Mouse (Mus musculus) MEL (cell line): ENCODE data around the gene Mindy4b-ps. TPM values are rescaled to one million over a fixed set of nuclear protein-coding genes. Genes with fewer than 3 reads are reported as not detected.

ENCODE experiments used
- DNase-seq: peaks from one replicate; pipeline ENCODE4 v3.0.0; 2011; ENCODE audit warnings: low read depth, low spot score
- H3K27ac ChIP-seq: 2 replicates; pipeline ENCODE4 v1.5.1; 2012; ENCODE audit warnings: low read depth, mild to moderate bottlenecking, control low read depth, low read length, moderate library complexity; ENCODE audit not compliant: control insufficient read depth
- H3K27me3 ChIP-seq, 2 experiments: fragments of 150-350 bp in 1 of 2; sonication (generic) in 1 of 2; 2 replicates each; pipeline ENCODE4 v1.6.1; 2012; ENCODE audit warnings: low read length in 2 of 2, mild to moderate bottlenecking in 2 of 2, improper control_type of control experiment in 1 of 2, moderate library complexity in 1 of 2; ENCODE audit not compliant: insufficient read depth in 2 of 2, control insufficient read depth in 1 of 2
- H3K36me3 ChIP-seq, 2 experiments: 2 replicates each; pipeline ENCODE4 v1.6.1; 2012 to 2014; ENCODE audit warnings: low read length in 2 of 2, improper control_type of control experiment in 1 of 2, inconsistent platforms in 1 of 2, mild to moderate bottlenecking in 1 of 2; ENCODE audit not compliant: insufficient read depth in 2 of 2, control insufficient read depth in 1 of 2
- H3K4me1 ChIP-seq, 2 experiments: fragments of 150-350 bp in 1 of 2; sonication (generic) in 1 of 2; 2 replicates each; pipeline ENCODE4 v1.6.1; 2012; ENCODE audit warnings: low read length in 2 of 2, improper control_type of control experiment in 1 of 2, mild to moderate bottlenecking in 1 of 2; ENCODE audit not compliant: insufficient read depth in 2 of 2, control insufficient read depth in 1 of 2
- H3K4me3 ChIP-seq, 2 experiments: fragments of 150-350 bp in 1 of 2; sonication (generic) in 1 of 2; 2 replicates each; pipeline ENCODE4 v1.5.1; 2012; ENCODE audit warnings: low read depth in 2 of 2, low read length in 2 of 2, mild to moderate bottlenecking in 2 of 2, moderate library complexity in 2 of 2, control low read depth in 1 of 2, improper control_type of control experiment in 1 of 2; ENCODE audit not compliant: control insufficient read depth in 1 of 2, insufficient read depth in 1 of 2
- H3K79me2 ChIP-seq: 2 replicates; pipeline ENCODE4 v1.6.1; 2012; ENCODE audit warnings: mild to moderate bottlenecking, low read length, moderate library complexity; ENCODE audit not compliant: control insufficient read depth, poor library complexity, insufficient read depth
- H3K9ac ChIP-seq: 2 replicates; pipeline ENCODE4 v1.6.1; 2012; ENCODE audit warnings: low read depth, mild to moderate bottlenecking, control low read depth, low read length, moderate library complexity; ENCODE audit not compliant: control insufficient read depth, poor library complexity, severe bottlenecking
- H3K9me3 ChIP-seq: fragments of 150-350 bp; sonication (generic); replicated peaks from 2 replicates; pipeline ENCODE4 v1.6.1; 2012; ENCODE audit warnings: mild to moderate bottlenecking, low read length, improper control_type of control experiment, moderate library complexity; ENCODE audit not compliant: insufficient read depth
- BHLHE40 ChIP-seq: IDR thresholded peaks from 2 replicates; pipeline ENCODE4 v1.6.1; 2012; ENCODE audit warnings: low read depth, mild to moderate bottlenecking, inconsistent platforms, low read length, improper control_type of control experiment, borderline replicate concordance
- CHD1 ChIP-seq: IDR thresholded peaks from 2 replicates; pipeline ENCODE4 v1.6.1; 2012; ENCODE audit warnings: low read depth, mild to moderate bottlenecking, inconsistent platforms, low read length, improper control_type of control experiment
- E2F4 ChIP-seq: IDR thresholded peaks from 2 replicates; pipeline ENCODE4 v1.6.1; 2011; ENCODE audit warnings: low read depth, low read length, improper control_type of control experiment, borderline replicate concordance
- ELF1 ChIP-seq: IDR thresholded peaks from 2 replicates; pipeline ENCODE4 v1.6.1; 2014; ENCODE audit warnings: low read depth, mild to moderate bottlenecking, inconsistent platforms, low read length, improper control_type of control experiment, moderate library complexity
- HCFC1 ChIP-seq: IDR thresholded peaks from 2 replicates; pipeline ENCODE4 v1.6.1; 2012; ENCODE audit warnings: low read depth, mild to moderate bottlenecking, inconsistent platforms, low read length, improper control_type of control experiment, moderate library complexity
- KAT2A ChIP-seq: conservative IDR thresholded peaks from 2 replicates; pipeline ENCODE4 v1.6.1; 2012; ENCODE audit warnings: low read depth, low read length, improper control_type of control experiment, inconsistent platforms
- MAFK ChIP-seq: IDR thresholded peaks from 2 replicates; pipeline ENCODE4 v1.6.1; 2011; ENCODE audit warnings: low read depth, mild to moderate bottlenecking, low read length, improper control_type of control experiment, borderline replicate concordance
- MAX ChIP-seq: IDR thresholded peaks from 2 replicates; pipeline ENCODE4 v1.6.1; 2011; ENCODE audit warnings: low read length, improper control_type of control experiment
- MAZ ChIP-seq: IDR thresholded peaks from 2 replicates; pipeline ENCODE4 v1.6.1; 2012; ENCODE audit warnings: low read depth, mild to moderate bottlenecking, inconsistent platforms, low read length, improper control_type of control experiment
- MEF2A ChIP-seq: IDR thresholded peaks from 2 replicates; pipeline ENCODE4 v1.6.1; 2014; ENCODE audit warnings: low read depth, mild to moderate bottlenecking, inconsistent platforms, low read length, improper control_type of control experiment; ENCODE audit not compliant: poor library complexity, insufficient replicate concordance, severe bottlenecking; ENCODE audit errors: extremely low read depth
- MXI1 ChIP-seq: IDR thresholded peaks from 2 replicates; pipeline ENCODE4 v1.6.1; 2011; ENCODE audit warnings: mild to moderate bottlenecking, low read depth, low read length, improper control_type of control experiment
- NELFE ChIP-seq: IDR thresholded peaks from 2 replicates; pipeline ENCODE4 v1.6.1; 2011; ENCODE audit warnings: low read depth, low read length, improper control_type of control experiment
- NRF1 ChIP-seq: IDR thresholded peaks from 2 replicates; pipeline ENCODE4 v1.6.1; 2014; ENCODE audit warnings: low read depth, mild to moderate bottlenecking, inconsistent platforms, low read length, improper control_type of control experiment, moderate library complexity; ENCODE audit not compliant: poor library complexity, insufficient read depth, severe bottlenecking
- POLR2A ChIP-seq, 2 experiments: IDR thresholded peaks; 2 replicates each; pipeline ENCODE4 v1.6.1; 2011 to 2012; ENCODE audit warnings: low read length in 2 of 2, mild to moderate bottlenecking in 2 of 2, control low read depth in 1 of 2, improper control_type of control experiment in 1 of 2, low read depth in 1 of 2, moderate library complexity in 1 of 2; ENCODE audit not compliant: control insufficient read depth in 1 of 2, insufficient read depth in 1 of 2, poor library complexity in 1 of 2
- POLR2AphosphoS2 ChIP-seq: IDR thresholded peaks from 2 replicates; pipeline ENCODE4 v1.6.1; 2011; ENCODE audit warnings: low read length, improper control_type of control experiment
- RAD21 ChIP-seq: IDR thresholded peaks from 2 replicates; pipeline ENCODE4 v1.6.1; 2011; ENCODE audit warnings: mild to moderate bottlenecking, low read depth, low read length, improper control_type of control experiment
- SIN3A ChIP-seq: IDR thresholded peaks from 2 replicates; pipeline ENCODE4 v1.6.1; 2012; ENCODE audit warnings: low read length, improper control_type of control experiment, inconsistent platforms
- SMC3 ChIP-seq: IDR thresholded peaks from 2 replicates; pipeline ENCODE4 v1.6.1; 2011; ENCODE audit warnings: low read depth, low read length, improper control_type of control experiment
- TAL1 ChIP-seq: IDR thresholded peaks from 2 replicates; pipeline ENCODE4 v1.6.1; 2012; ENCODE audit warnings: mild to moderate bottlenecking, inconsistent platforms, low read length, moderate library complexity, mixed read lengths
- TBP ChIP-seq: IDR thresholded peaks from 2 replicates; pipeline ENCODE4 v1.8.0; 2011; ENCODE audit warnings: low read depth, low read length, improper control_type of control experiment
- TCF12 ChIP-seq: IDR thresholded peaks from 2 replicates; pipeline ENCODE4 v1.6.1; 2014; ENCODE audit warnings: low read depth, mild to moderate bottlenecking, inconsistent platforms, low read length, improper control_type of control experiment, moderate library complexity
- UBTF ChIP-seq: IDR thresholded peaks from 2 replicates; pipeline ENCODE4 v1.6.1; 2012; ENCODE audit warnings: low read depth, mild to moderate bottlenecking, inconsistent platforms, low read length, improper control_type of control experiment, moderate library complexity, borderline replicate concordance; ENCODE audit not compliant: insufficient read depth
- USF1 ChIP-seq: IDR thresholded peaks from 2 replicates; pipeline ENCODE4 v1.6.1; 2014; ENCODE audit warnings: low read depth, mild to moderate bottlenecking, inconsistent platforms, low read length, improper control_type of control experiment, moderate library complexity
- USF2 ChIP-seq, 2 experiments: IDR thresholded peaks; 2 replicates each; pipeline ENCODE4 v1.6.1; 2011 to 2012; ENCODE audit warnings: improper control_type of control experiment in 2 of 2, low read length in 2 of 2, borderline replicate concordance in 1 of 2, inconsistent platforms in 1 of 2, low read depth in 1 of 2, mild to moderate bottlenecking in 1 of 2; ENCODE audit not compliant: insufficient read depth in 1 of 2
- ZKSCAN1 ChIP-seq: IDR thresholded peaks from 2 replicates; pipeline ENCODE4 v1.6.1; 2012; ENCODE audit warnings: low read depth, mild to moderate bottlenecking, inconsistent platforms, low read length, improper control_type of control experiment, moderate library complexity
- ZNF384 ChIP-seq: IDR thresholded peaks from 2 replicates; pipeline ENCODE4 v1.6.1; 2012; ENCODE audit warnings: low read depth, mild to moderate bottlenecking, inconsistent platforms, low read length, improper control_type of control experiment
- polyA plus RNA-seq, 2 experiments: library from polyadenylated mRNA; stranded (reverse) in 1 of 2; unstranded in 1 of 2; fragments of >175 nt in 1 of 2; fragments of >200 nt in 1 of 2; gene quantifications; 2 replicates each; pipeline versions ENCODE4 v1.2.1 to v1.2.4; 2012; ENCODE audit warnings: low replicate concordance in 2 of 2, low read depth in 1 of 2; ENCODE audit not compliant: insufficient read length in 2 of 2, insufficient read depth in 1 of 2, missing spikeins in 1 of 2
- total RNA-seq: library from RNA; depleted of rRNA; stranded (reverse); fragments of 300-350 nt; gene quantifications from 2 replicates; pipeline ENCODE4 v1.2.3, GENCODE M21; 2012

Mindy4b-ps gene
- total and polyA plus RNA-seq, 3 experiments, result not detected

- no peak overlapping the region for H3K4me3 ChIP-seq
- H3K4me1 ChIP-seq, result no peaks in the 10 kb centered on the region
- TF ChIP-seq HCFC1, result no peak
- no peak for TF ChIP-seq CHD1
- TF ChIP-seq MAFK, result no peak
- TF ChIP-seq BHLHE40, result no peak
- TF ChIP-seq UBTF, result no peak
- TF ChIP-seq MAZ, result no peak
- no peak for TF ChIP-seq POLR2A (IDR thresholded peaks at IDR 0.05; ENCODE audit: control insufficient read depth in 1 of 2, insufficient read depth in 1 of 2, low read depth in 1 of 2, low read length in 2 of 2, poor library complexity in 1 of 2)
- no peak for TF ChIP-seq RAD21
- TF ChIP-seq ELF1, result no peak
- TF ChIP-seq USF2 (IDR thresholded peaks at IDR 0.05; ENCODE audit: borderline replicate concordance in 1 of 2, insufficient read depth in 1 of 2, low read depth in 1 of 2, low read length in 2 of 2), result no peak
- TF ChIP-seq NELFE, result no peak
- TF ChIP-seq MEF2A, result no peak
- no peak for TF ChIP-seq SIN3A
- TF ChIP-seq ZNF384, result no peak
- TF ChIP-seq TAL1, result no peak
- no peaks in the 10 kb centered on the region for H3K79me2 ChIP-seq
- no peaks in the 10 kb centered on the region for H3K36me3 ChIP-seq
- no peak overlapping the region for H3K27ac ChIP-seq
- H3K9ac ChIP-seq, result no peak overlapping the region
- DNase-seq, result no peak
- peaks cover under 1 to 2% of the 10 kb centered on the region in 2 experiments; a peak in 3 of 4 replicates for H3K27me3 ChIP-seq
- no peaks in the 10 kb centered on the region for H3K9me3 ChIP-seq
These were observed 65.7 kb downstream of the Mindy4b-ps start for GRCm38 (mm10) chr3:58756429-58756828.

DNA sequence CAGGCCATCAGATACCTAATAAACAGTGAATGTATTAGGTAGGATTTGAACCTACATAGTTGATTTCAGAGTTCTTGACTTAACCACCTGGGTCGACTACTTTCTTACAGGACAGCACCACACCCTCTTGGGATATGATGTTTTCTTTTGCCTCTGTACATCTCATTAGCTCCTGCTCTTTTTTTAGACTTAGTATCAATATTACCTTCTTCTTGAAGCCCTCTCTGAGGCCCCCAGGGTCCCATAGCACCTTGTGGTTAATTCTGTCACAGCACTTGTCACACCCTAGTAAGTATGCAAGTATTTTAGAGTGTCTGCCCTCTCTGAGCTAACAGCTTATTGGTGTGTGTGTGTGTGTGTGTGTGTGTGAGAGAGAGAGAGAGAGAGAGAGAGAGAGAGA, 66.3 kb downstream of the Mindy4b-ps start:
- Histone ChIP-seq H3K27ac (no peak overlapping the region), H3K36me3 (no peaks in the 10 kb centered on the region), H3K4me1 (no peaks in the 10 kb centered on the region), H3K79me2 (no peaks in the 10 kb centered on the region), H3K9me3 (no peaks in the 10 kb centered on the region), H3K27me3 (peaks cover 2% of the 10 kb centered on the region in 2 experiments), H3K4me3 (no peak overlapping the region), H3K9ac (no peak overlapping the region)
- TF ChIP-seq TCF12 (no peak), MEF2A (no peak), POLR2A (IDR thresholded peaks at IDR 0.05; ENCODE audit: control insufficient read depth in 1 of 2, insufficient read depth in 1 of 2, low read depth in 1 of 2, low read length in 2 of 2, poor library complexity in 1 of 2) (no peak), MAFK (no peak), POLR2AphosphoS2 (no peak), MAZ (no peak), TBP (no peak), SMC3 (no peak), USF2 (IDR thresholded peaks at IDR 0.05; ENCODE audit: borderline replicate concordance in 1 of 2, insufficient read depth in 1 of 2, low read depth in 1 of 2, low read length in 2 of 2) (no peak), ZKSCAN1 (no peak), E2F4 (no peak), NRF1 (no peak), HCFC1 (no peak), USF1 (no peak), UBTF (no peak), KAT2A (no peak), TAL1 (no peak), MXI1 (no peak), MAX (no peak)
- DNase-seq, result no peak
